Mouse (Mus musculus) sigmoid colon, adult 10 weeks (tissue): ENCODE results near the gene Lcn4. TPM values are rescaled to one million over a fixed set of nuclear protein-coding genes. Genes with fewer than 3 reads are reported as not detected.

ENCODE experiments used
- polyA plus RNA-seq: library from polyadenylated mRNA; stranded (reverse); fragments of 350-450 nt; fragmentation: Illumina TruSeq; extraction: RNeasy Lipid Tissue Mini Kit (QIAGEN cat#74804); gene quantifications from one replicate; pipeline ENCODE4 v1.2.3, GENCODE M21; 2014; ENCODE audit warnings: low read depth, low replicate concordance

Lcn4 gene
- not detected for polyA plus RNA-seq

DNA sequence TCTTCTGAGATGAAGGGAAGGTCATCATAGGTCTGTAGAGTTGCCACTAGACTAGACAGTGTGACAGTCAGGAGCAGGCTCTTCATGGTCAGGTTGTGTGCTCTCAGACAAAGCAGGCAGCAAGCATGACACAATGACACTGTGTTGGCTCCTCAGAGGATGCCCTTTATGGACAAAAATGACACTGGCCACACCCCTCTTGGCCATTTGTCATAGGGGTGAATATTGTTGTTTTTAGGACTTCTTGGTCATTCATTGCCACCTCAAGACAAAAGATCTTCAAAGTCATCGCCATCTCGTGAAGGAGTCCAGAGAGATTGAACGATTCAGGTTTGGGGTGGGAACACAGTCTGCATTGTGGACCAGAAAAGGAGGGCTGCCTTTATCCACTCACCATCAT, at the start of gene Lcn4:
Gene Lcn4, minus strand, starts transcription at position 101 of the 400 bp plus-strand sequence.

DNA sequence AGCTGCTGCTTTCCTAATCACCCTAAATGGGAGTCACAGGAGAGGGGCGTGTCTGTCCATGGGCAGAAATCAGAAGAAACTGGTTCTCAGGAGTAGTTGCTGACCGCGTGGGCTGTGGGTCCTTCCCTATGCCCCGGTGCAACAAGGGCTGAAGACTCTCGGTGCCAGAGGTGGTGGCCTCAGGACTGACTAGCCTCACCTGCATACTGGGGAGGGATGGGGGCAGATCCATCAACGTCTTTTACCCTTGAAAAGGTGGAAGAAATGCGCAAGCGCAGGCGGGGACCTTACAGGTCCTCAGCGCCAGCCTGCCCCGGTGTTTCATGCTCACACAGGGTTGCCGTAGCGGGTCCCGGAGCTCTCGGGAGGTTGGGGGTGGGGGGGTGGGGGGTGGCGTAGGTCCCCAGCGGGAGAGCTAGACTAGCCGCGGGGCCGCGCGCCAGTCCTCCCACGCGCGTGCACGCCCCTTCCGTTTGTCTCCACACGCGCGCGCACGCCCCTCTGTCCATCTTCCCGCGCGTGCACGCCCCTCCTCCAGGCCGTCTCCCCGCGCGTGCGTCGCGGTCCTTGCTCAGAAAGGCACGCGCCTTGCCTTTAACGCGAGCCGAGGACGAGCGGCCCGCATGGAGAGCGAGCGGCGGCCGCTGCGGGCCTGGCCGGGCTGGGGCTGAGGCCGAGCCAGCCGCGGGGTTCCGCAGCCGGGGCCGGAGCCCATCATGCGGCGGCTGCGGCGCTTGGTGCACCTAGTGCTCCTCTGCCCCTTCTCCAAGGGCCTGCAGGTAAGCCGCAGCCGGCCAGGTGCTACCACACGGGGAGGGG, 43.0 kb downstream of the Lcn4 start, which contains the start of gene Fam69b:
Gene Fam69b, plus strand, starts transcription at position 537 of the 819 bp plus-strand sequence.

Other genes with a start within 250 kb of the Lcn4 start
- gene Sec16a, start 226.1 kb downstream of the Lcn4 start, polyA plus RNA-seq = 63.6 TPM
- gene Notch1, start 154.6 kb downstream of the Lcn4 start, polyA plus RNA-seq = 1.7 TPM
- gene Egfl7, start 91.3 kb downstream of the Lcn4 start, polyA plus RNA-seq = 4.7 TPM
- gene Gm20532, start 84.6 kb downstream of the Lcn4 start, polyA plus RNA-seq = not detected
- 3.5 TPM for gene Agpat2, start 66.9 kb downstream of the Lcn4 start, polyA plus RNA-seq
- not detected for gene Fam69b, start 42.8 kb downstream of the Lcn4 start, polyA plus RNA-seq
- gene Abo, start 193.7 kb upstream of the Lcn4 start, polyA plus RNA-seq = 5.7 TPM
- 11.2 TPM for gene Surf6, start 231.6 kb upstream of the Lcn4 start, polyA plus RNA-seq
- gene Med22, start 239.4 kb upstream of the Lcn4 start, polyA plus RNA-seq = 8.1 TPM
- 58.1 TPM for gene Rpl7a, start 239.5 kb upstream of the Lcn4 start, polyA plus RNA-seq
- gene Surf2, start 245.1 kb upstream of the Lcn4 start, polyA plus RNA-seq = 10.4 TPM
- 55.3 TPM for gene Surf1, start 245.2 kb upstream of the Lcn4 start, polyA plus RNA-seq